Mouse (Mus musculus) heart, postnatal 0 days (tissue): ENCODE measurements around the gene Rbms2. TPM values are rescaled to one million over a fixed set of nuclear protein-coding genes. Genes with fewer than 3 reads are reported as not detected.

Experiments used
- ATAC-seq: fragments of 200-750 bp; cut with Nextera tagmentation; 2 replicates; pipeline ENCODE4 v1.8.0; 2017; ENCODE audit warnings: low read depth, moderate number of reproducible peaks, moderate library complexity; ENCODE audit not compliant: insufficient read depth
- DNase-seq: peaks from one replicate; pipeline ENCODE4 v3.0.0-alpha.2; 2016; ENCODE audit warnings: low spot score
- H3K27ac ChIP-seq: fragments of 300-500 bp; sonication (generic); 2 replicates; pipeline ENCODE4 v1.5.1; 2014; ENCODE audit warnings: low read depth, mild to moderate bottlenecking
- H3K27me3 ChIP-seq: fragments of 300-500 bp; sonication (generic); 2 replicates; pipeline ENCODE4 v1.6.1; 2014; ENCODE audit warnings: low read length, mixed read lengths; ENCODE audit not compliant: control insufficient read depth, insufficient read depth
- H3K36me3 ChIP-seq: fragments of 300-500 bp; sonication (generic); replicated peaks from 2 replicates; pipeline ENCODE4 v1.6.1; 2014; ENCODE audit warnings: low read length, mixed read lengths; ENCODE audit not compliant: control insufficient read depth, insufficient read depth
- H3K4me1 ChIP-seq: fragments of 300-500 bp; sonication (generic); 2 replicates; pipeline ENCODE4 v1.6.1; 2014; ENCODE audit warnings: antibody characterized with exemption; ENCODE audit not compliant: control insufficient read depth, insufficient read depth
- H3K4me2 ChIP-seq: fragments of 300-500 bp; sonication (generic); 2 replicates; pipeline ENCODE4 v1.6.1; 2014; ENCODE audit warnings: low read depth, mild to moderate bottlenecking, low read length, moderate library complexity
- H3K4me3 ChIP-seq: fragments of 300-500 bp; sonication (generic); 2 replicates; pipeline ENCODE4 v1.5.1; 2014; ENCODE audit warnings: low read depth, low read length
- H3K9ac ChIP-seq: fragments of 300-500 bp; sonication (generic); replicated peaks from 2 replicates; pipeline ENCODE4 v1.6.1; 2014; ENCODE audit warnings: low read depth, low read length, mixed read lengths
- H3K9me3 ChIP-seq: fragments of 300-500 bp; sonication (generic); replicated peaks from 2 replicates; pipeline ENCODE4 v1.6.1; 2016; ENCODE audit warnings: low read length; ENCODE audit not compliant: control insufficient read depth
- CTCF ChIP-seq: IDR thresholded peaks from 2 replicates; pipeline ENCODE4 v1.5.1; 2016; ENCODE audit warnings: antibody characterized with exemption, control low read depth, low read depth
- EP300 ChIP-seq: IDR thresholded peaks from 2 replicates; pipeline ENCODE4 v1.6.1; 2016; ENCODE audit warnings: antibody characterized with exemption, low read depth
- WGBS: fragments of 180-500 bp; shearing (Covaris S2); extraction: QIAGEN DNeasy Blood & Tissue Kit; methylation state at CpG from one replicate; pipeline ENCODE4 v1.1.7; 2014; 5-methylcytosine and 5-hydroxymethylcytosine counted together
- polyA plus RNA-seq: library from polyadenylated mRNA; unstranded; fragments of >200 nt; fragmentation: Nextera tagmentation; extraction: Ambion mirVana; gene quantifications from 2 replicates; pipeline ENCODE4 v1.2.1, GENCODE M21; 2015
- total RNA-seq: library from RNA; depleted of rRNA; stranded (reverse); fragments of >200 nt; gene quantifications from 2 replicates; pipeline ENCODE4 v1.2.3, GENCODE M21; 2014; ENCODE audit warnings: low replicate concordance

Rbms2 gene
- total and polyA plus RNA-seq, 2 experiments from 2014 or later = 29.9 to 41.9 TPM

DNA sequence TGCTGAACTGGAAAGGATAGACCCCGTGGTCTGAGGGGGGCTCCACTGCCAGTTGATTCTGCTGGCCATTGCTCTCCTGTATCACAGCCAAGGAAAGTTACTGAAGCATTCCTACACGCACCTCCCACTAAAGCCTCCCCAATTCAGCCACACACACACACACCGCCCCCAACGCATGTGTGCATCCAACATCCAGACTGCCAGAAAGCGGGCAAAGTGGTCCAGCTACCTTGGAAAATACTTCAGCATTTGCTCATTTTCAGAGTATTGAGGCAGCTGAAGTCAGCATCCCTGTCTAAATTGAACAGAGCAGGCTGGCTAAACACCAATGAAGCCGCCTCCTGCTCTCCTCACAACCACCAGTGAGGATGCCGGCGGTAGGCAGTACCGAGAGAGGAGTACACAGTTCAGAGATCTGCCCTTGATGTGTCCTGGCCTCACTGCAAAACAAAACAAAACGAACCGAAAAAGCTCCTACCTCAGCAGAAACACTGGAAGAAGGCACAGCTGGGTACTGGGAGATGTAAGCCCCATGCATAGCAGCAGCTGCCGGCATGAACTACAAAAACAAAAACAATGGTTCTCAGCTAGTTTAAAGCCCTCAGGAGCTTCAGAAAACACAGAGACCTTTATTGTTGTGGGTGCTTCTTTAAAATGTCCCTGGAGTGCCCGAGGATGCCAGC lies 46.3 kb downstream of the Rbms2 start:
- H3K27me3 ChIP-seq = no peaks in the 10 kb centered on the region
- no peaks in the 10 kb centered on the region for H3K4me1 ChIP-seq
- H3K4me2 ChIP-seq = no peak overlapping the region
- H3K9ac ChIP-seq = no peak overlapping the region
- no peaks in the 10 kb centered on the region for H3K9me3 ChIP-seq
- H3K27ac ChIP-seq = no peak overlapping the region
- TF ChIP-seq CTCF = no peak
- no peak for TF ChIP-seq EP300
- no peak for ATAC-seq
- no peak overlapping the region for H3K4me3 ChIP-seq
- WGBS = 59% methylated on average over 13 of the region's 13 CpGs
- no peak for DNase-seq
- peaks cover 82% of the 10 kb centered on the region for H3K36me3 ChIP-seq

DNA sequence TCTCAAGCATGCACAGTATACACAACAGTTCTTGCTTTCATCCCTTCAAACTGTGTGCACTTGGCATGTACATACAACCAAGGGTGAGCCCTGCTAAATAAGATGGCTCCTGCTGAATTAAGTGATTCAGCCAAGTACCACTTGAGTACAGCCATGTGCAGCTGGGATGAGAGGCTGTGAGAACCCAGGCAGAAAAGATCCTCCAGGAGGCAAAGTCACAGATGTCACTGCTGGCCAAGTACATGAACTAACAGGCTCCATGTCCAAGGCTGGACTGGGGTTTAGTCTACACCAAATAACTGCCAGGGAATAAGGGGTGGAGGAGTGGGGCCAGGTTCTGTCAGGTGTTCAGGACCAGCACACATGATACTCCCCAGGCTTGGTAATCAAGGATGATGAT lies 48.3 kb downstream of the Rbms2 start:
- ATAC-seq (no peak), DNase-seq (no peak)
- TF ChIP-seq CTCF (no peak), EP300 (no peak)
- no peaks in the 10 kb centered on the region for H3K9me3 ChIP-seq
- no peaks in the 10 kb centered on the region for H3K4me1 ChIP-seq
- H3K27me3 ChIP-seq = no peaks in the 10 kb centered on the region
- no peak overlapping the region for H3K9ac ChIP-seq
- peaks cover 78% of the 10 kb centered on the region for H3K36me3 ChIP-seq
- no peak overlapping the region for H3K4me2 ChIP-seq
- H3K4me3 ChIP-seq = no peak overlapping the region
- H3K27ac ChIP-seq = no peak overlapping the region

DNA sequence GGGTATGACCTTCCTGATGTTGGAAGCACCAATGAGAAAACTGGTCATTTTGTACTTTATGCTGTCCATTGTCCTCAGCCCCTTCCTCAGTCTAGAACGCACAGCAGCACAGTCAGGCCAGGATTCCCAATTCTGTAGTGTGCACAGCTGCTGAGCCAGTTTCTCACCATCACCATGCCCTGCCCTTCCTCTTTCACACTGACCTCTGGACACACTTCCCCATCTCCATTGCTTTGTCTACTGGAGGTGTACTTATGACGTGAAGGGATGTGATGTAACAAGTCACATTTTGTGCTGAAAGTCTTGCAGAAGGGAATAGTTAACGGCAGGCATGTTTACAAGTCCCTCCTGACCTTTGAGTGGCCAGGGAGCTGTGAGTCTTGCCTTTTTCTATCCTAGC lies 48.8 kb downstream of the Rbms2 start:
- H3K4me1 ChIP-seq = no peaks in the 10 kb centered on the region
- TF ChIP-seq CTCF = no peak
- no peak for TF ChIP-seq EP300
- H3K4me2 ChIP-seq = no peak overlapping the region
- no peak overlapping the region for H3K4me3 ChIP-seq
- no peaks in the 10 kb centered on the region for H3K9me3 ChIP-seq
- no peak overlapping the region for H3K27ac ChIP-seq
- H3K9ac ChIP-seq = no peak overlapping the region
- WGBS = 76% methylated on average over 3 of the region's 3 CpGs
- ATAC-seq (no peak), DNase-seq (no peak)
- H3K27me3 ChIP-seq = no peaks in the 10 kb centered on the region
- peaks cover 82% of the 10 kb centered on the region for H3K36me3 ChIP-seq

DNA sequence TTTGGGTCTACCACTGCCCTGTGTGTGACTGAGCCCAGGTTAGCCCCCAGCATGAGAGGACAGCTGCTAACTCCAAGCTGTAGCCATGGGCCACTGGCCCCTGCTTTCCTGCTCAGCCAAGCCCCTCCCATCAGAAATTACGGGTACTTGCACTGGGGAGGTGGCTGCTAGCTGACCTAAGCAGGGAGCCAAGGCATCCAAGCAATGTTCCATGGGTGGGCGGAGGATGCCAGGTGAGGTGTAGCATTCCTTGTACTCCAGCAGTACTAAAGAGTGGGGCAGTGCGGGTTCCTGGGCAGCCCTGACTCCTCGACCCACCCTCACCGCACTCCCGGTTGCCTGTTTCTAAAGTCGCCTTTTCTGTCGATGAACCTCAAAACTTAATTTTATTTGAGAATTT lies 52.0 kb downstream of the Rbms2 start:
- no peaks in the 10 kb centered on the region for H3K4me1 ChIP-seq
- peak; percentile 12; the same call in 1 of the 2 replicates for ATAC-seq
- no peak overlapping the region for H3K27ac ChIP-seq
- H3K9me3 ChIP-seq = no peaks in the 10 kb centered on the region
- H3K4me3 ChIP-seq = no peak overlapping the region
- WGBS = 79% methylated on average over 8 of the region's 8 CpGs
- no peaks in the 10 kb centered on the region for H3K27me3 ChIP-seq
- H3K9ac ChIP-seq = no peak overlapping the region
- H3K4me2 ChIP-seq = no peak overlapping the region
- DNase-seq = no peak
- TF ChIP-seq CTCF (no peak), EP300 (no peak)
- peaks cover 89% of the 10 kb centered on the region for H3K36me3 ChIP-seq

DNA sequence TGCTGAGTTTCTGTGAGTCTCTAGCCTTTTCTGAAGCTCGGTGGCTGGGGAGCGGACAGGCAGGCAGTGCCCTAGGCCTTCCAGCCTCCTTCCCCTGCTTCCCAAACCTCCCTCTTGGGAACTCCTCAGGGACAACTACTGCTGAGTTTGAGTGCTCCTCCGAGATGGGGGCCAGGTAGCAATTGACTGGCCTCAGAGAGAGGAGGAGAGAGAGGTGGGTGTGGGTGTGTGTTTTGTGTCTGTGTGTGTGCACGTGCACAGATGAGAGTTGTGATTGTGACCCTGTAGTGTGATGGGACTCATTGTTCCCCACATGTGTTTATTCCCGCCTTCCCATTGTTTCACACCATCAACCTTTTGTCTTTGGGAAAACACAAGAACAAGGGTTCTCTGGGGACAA lies 52.6 kb downstream of the Rbms2 start:
- 69% methylated on average over 5 of the region's 5 CpGs for WGBS

DNA sequence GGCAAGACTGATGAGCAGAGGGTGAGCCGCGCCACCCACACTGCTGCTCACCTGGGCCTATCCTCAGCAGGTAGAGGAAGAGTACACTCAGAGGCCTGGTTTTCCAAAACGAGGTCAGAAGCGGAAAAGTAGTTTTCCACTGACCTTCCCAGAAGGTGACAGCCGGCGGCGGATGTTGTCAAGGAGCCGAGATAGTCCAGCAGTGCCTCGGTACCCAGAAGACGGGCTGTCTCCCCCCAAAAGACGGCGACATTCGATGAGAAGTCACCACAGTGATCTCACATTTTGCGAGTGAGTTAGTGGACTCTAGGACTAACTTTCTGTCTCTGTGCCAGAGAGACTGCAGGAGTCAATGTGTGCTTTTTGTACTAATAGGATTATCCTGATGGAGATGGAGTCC lies 54.1 kb downstream of the Rbms2 start:
- Histone ChIP-seq H3K4me2 (no peak overlapping the region), H3K4me1 (no peaks in the 10 kb centered on the region), H3K27me3 (no peaks in the 10 kb centered on the region), H3K9me3 (no peaks in the 10 kb centered on the region), H3K9ac (no peak overlapping the region), H3K4me3 (no peak overlapping the region), H3K27ac (no peak overlapping the region), H3K36me3 (peaks cover 90% of the 10 kb centered on the region)
- WGBS = 81% methylated on average over 14 of the region's 14 CpGs
- ATAC-seq = no peak
- no peak for DNase-seq
- TF ChIP-seq EP300 (no peak), CTCF (no peak)

More for the DNA sequence above, 52.6 kb downstream of the Rbms2 start:
- ATAC-seq = no peak
- no peak for TF ChIP-seq EP300
- Histone ChIP-seq H3K4me3 (no peak overlapping the region), H3K9me3 (no peaks in the 10 kb centered on the region), H3K27ac (no peak overlapping the region), H3K27me3 (no peaks in the 10 kb centered on the region), H3K36me3 (peaks cover 90% of the 10 kb centered on the region), H3K4me2 (no peak overlapping the region), H3K4me1 (no peaks in the 10 kb centered on the region), H3K9ac (no peak overlapping the region)
- no peak for DNase-seq
